In genomic region chr16:43334411-43335150, GRCm38 (mm10) we compare ENCODE assay signal across 9 mouse cellular contexts.
A peak's percentile ranks its signal among the peaks of the same experiment; 100 is the strongest.
DNase-seq lines count a peak whose midpoint lies in the region; ATAC-seq lines count a peak whose summit lies in the region.
"Had no signal": no experiment of that assay in that cellular context is flagged by ENCODE, and none has a peak within 500 bp of the region (broad histone marks: within the 10 kb centered on the region; RNA-seq: fewer than 3 reads in every experiment).

No protein-coding gene starts in this region.

- peaks cover 13% of the 10 kb centered on the region for H3K4me1 ChIP-seq in forebrain, embryonic 14.5 days (ENCODE audit: control insufficient read depth, insufficient read depth, low read length)
- H3K4me1 ChIP-seq: megakaryocyte, embryonic 14.5 days had no signal

- 0 out of 2 replicates have a peak overlapping the region, but pooled peaks have one; percentile 15 for H3K4me2 ChIP-seq in forebrain, embryonic 14.5 days (ENCODE audit: low read length)

- no peaks in the 10 kb centered on the region for H3K9me3 ChIP-seq in forebrain, embryonic 14.5 days (replicated peaks; ENCODE audit: control insufficient read depth, low read length)
- H3K9me3 ChIP-seq: megakaryocyte, embryonic 14.5 days had no signal

- peak; percentile 45; the same call in 1 of the 2 replicates for ATAC-seq in cerebellum, adult (ENCODE audit: insufficient number of reproducible peaks, low FRiP score, low TSS enrichment)
- peak; percentile 63 for ATAC-seq in forebrain, embryonic 14.5 days
- no peak for ATAC-seq in monocyte, adult 5-6 weeks (replicated peaks; ENCODE audit: insufficient number of reproducible peaks, low FRiP score, low TSS enrichment, poor library complexity, severe bottlenecking)

- WGBS in forebrain, embryonic 14.5 days, result 26% methylated on average over 11 of the region's 11 CpGs

- no peak overlapping the region for H3K4me3 ChIP-seq in forebrain, embryonic 14.5 days (ENCODE audit: low read depth, low read length)
- H3K4me3 ChIP-seq: megakaryocyte, embryonic 14.5 days had no signal

- H3K9ac ChIP-seq in forebrain, embryonic 14.5 days (ENCODE audit: low read length), result no peak overlapping the region

- no peak for DNase-seq in cerebellum, postnatal 4 days (ENCODE audit: low spot score in 2 of 2)
- peak; percentile 21 for DNase-seq in adrenal gland, postnatal 25 days
- DNase-seq in forebrain, embryonic 14.5 days (ENCODE audit: low spot score), result peak; percentile 60
- DNase-seq in heart, postnatal 36 days, result peak; percentile 45 to 58
- DNase-seq in lung, postnatal 36 days, result peak; percentile 50
- no peak for DNase-seq in thymus, postnatal 36 days

- no peaks in the 10 kb centered on the region for H3K36me3 ChIP-seq in forebrain, embryonic 14.5 days (ENCODE audit: control insufficient read depth, insufficient read depth, low read length)

- intact Hi-C loops in heart, postnatal 36 days (cut with DNase I), result no loop called here

- no peaks in the 10 kb centered on the region for H3K27me3 ChIP-seq in forebrain, embryonic 14.5 days (replicated peaks; ENCODE audit: control insufficient read depth, insufficient read depth, low read length)
- H3K27me3 ChIP-seq: megakaryocyte, embryonic 14.5 days had no signal

- peak overlapping the region; percentile 52 for H3K27ac ChIP-seq in forebrain, embryonic 14.5 days (ENCODE audit: low read depth, low read length)

Comparison
In these comparisons a context has a peak if more than half of its experiments do, and no peak if none do; other contexts are left out.
1. DNase-seq: peak in adrenal gland, postnatal 25 days (single experiment), forebrain, embryonic 14.5 days (single experiment), heart, postnatal 36 days (2 of 2) and lung, postnatal 36 days (single experiment); none in cerebellum, postnatal 4 days (0 of 2) and thymus, postnatal 36 days (0 of 2).